Mouse (Mus musculus) thymus, postnatal 4 days (tissue): ENCODE data around the gene Olig2.
A peak's percentile ranks its signal among the peaks of the same experiment; 100 is the strongest.
"Not testable (repeated sequence)": the region's sequence is repeated elsewhere in the genome, so short reads cannot be mapped to it uniquely, and the experiment has no call there.

ENCODE experiments used
- DNase-seq: peaks from one replicate; pipeline ENCODE4 v3.0.0; 2021

Olig2 gene

GRCm38 (mm10) chr16:91226883-91227759 is 1.9 kb downstream of the Olig2 start:
- DNase-seq = peak; percentile 45

- no peak for DNase-seq
Measured at GRCm38 (mm10) chr16:91227760-91228043, 2.4 kb downstream of the Olig2 start.

GRCm38 (mm10) chr16:91228238-91229071 is 3.2 kb downstream of the Olig2 start:
- DNase-seq = peak; percentile 9

- DNase-seq = no peak
Measured at GRCm38 (mm10) chr16:91229072-91229348, 3.8 kb downstream of the Olig2 start.

GRCm38 (mm10) chr16:91229643-91230042 is 4.4 kb downstream of the Olig2 start:
- no peak for DNase-seq

- no peak for DNase-seq
Measured at GRCm38 (mm10) chr16:91231781-91232469, 6.7 kb downstream of the Olig2 start.

GRCm38 (mm10) chr16:91232470-91233240 is 7.4 kb downstream of the Olig2 start:
- DNase-seq = no peak

DNA sequence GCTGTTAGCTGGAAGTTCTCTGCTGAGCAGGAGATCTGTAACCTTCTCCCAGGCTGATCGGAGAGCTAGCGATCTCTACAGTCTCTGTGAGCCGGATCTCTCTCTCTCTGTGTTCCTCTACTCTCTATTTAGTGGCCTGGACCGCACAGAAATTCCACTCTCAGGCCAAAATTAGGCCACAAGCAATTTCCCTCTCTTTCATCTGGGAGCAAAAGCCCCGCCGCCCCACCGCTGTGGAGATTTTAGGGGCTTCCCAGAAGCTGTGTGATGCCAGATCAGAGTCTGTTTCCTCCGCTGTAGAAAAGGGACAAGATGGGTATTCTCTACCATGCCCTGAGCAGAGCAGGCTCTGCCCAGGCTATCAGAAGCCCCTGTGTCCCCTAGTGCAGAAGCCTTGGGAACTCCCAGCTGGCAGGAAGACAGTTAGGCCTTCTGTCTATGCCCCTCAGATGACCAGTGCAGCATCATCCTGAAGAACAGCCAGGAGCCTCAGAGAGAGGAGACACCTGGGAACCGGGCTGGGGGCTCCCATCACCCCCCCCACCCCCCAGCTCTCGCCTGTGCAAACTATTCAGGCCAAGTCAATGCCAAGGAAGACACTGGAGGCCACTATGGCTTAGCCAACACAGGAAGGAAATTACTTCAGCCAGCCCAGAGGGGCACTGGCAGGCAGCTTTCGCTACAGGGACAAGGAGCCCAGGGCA is 8.1 kb downstream of the Olig2 start:
- DNase-seq = no peak

- no peak for DNase-seq
Measured at GRCm38 (mm10) chr16:91239024-91239423, 13.8 kb downstream of the Olig2 start.

DNA sequence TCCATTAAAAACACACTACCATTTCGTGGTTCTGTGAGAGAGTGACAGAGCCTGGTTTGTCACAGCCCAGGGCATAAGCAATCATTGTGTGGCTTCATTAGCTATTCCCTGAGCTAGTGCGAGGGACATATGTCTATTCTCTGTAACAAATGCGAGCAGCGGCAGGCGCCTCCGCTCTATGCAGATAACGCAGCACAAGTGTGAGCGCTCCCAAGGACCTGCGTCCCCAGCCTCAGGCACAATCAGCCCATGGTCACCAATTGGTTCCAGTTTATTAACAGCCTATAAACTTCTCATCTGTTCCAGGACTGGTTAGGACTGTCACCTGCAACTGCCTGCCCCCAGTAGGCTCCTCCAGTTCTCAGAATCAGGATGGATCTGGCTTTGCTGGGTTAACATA is 21.0 kb downstream of the Olig2 start:
- DNase-seq = no peak

DNA sequence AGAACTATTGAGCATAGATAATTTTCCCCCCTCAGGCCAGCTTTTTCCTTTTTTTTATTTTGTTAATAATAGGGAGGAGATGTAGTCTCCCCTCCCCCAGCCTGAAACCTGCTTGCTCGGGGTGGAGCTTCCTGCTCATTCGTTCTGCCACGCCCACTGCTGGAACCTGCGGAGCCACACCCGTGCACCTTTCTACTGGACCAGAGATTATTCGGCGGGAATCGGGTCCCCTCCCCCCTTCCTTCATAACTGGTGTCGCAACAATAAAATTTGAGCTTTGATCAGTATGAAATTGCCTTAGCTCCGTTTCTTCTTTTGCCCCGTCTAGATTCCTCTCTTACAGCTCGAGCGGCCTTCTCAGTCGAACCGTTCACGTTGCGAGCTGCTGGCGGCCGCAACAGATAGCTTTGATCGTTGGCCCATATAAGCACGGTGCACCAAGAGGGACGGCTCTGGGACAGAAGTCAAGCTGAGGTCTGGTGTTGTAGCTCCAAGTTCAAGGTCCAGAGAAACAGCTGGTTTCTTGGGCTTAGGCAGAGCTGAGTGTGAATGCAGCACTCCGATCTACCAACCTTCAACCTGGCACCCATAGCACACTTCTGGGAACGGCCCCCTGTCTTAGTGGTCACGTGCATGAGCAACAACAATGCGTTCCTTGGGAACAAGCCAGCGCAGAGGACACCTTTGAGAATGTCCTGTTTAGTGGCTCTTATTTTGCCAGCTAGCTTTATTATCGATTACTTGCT is 30.3 kb downstream of the Olig2 start:
- DNase-seq = not testable (repeated sequence)

GRCm38 (mm10) chr16:91258956-91259355 is 33.7 kb downstream of the Olig2 start:
- DNase-seq = no peak

DNA sequence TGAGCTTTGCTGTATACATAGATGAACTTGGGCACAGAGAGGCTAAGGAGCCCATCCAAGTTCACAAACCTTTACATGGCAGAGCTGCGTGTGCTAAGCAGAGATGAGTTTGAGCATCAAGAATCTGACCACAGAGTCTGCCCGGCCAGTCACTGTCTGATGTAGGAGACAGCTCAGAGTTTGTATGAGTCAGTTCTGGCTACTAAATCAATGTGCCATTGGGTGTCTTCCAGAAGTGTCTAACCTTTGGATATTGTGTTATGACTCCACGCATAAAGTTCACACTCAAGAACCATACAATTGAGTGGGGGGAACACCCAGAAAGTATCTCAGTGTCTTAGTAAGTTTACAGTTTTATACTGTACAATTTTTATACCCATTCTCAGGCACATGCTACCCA is 35.6 kb downstream of the Olig2 start:
- no peak for DNase-seq

GRCm38 (mm10) chr16:91262467-91263220 is 37.4 kb downstream of the Olig2 start:
- DNase-seq = no peak

DNA sequence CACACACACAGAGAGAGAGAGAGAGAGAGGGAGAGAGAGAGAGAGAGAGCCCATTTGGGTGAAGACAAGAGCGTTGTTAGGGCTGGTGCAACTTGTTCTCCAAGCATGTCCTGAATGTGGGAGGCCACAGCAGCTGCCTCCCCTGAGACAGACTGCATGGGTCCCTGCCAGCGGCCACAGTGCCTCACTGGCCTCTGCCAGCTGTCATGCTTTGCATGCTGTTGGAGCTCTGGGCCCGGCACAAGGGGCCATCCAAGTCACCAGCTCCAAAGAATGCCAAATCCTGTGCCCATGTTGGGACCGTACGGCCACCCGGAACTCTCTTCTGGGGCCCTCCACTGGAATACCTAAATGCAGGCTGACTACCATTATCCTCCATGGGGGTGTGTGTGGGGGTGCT is 40.7 kb downstream of the Olig2 start:
- DNase-seq = no peak

DNA sequence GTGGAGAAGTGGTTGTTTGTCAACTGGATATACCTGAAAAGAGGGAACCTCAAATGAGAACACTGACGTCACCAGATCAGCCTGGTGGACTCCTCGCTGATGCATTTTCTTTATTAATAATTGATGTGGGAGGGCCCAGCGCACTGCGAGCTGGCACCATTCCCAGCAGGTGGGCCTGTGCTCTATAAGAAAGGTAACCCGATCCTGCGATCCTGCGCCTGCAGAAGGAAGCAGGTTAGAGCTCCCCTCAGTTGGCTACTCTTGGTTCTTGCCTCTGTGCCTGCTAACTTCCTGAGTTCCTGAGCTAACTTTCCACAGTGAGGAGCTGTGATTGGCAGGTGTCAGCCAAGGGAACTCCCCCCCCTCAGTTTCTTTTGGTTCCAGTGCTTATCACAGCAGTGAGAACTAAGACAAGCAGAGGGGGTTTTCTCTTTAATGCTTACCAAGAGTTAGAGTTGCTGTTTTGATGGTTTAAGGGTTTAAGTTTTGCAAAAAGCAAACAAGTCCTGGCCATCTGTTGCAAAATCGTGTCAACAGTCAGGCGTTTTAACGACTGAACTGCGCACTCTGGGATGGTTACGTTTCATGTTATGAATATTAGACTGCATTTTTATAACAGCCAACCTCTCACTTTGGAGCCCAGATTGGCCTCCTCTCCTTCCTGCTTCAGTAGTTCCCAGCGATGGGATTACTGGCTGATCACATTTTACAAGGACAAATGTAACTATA is 43.6 kb downstream of the Olig2 start:
- no peak for DNase-seq

DNA sequence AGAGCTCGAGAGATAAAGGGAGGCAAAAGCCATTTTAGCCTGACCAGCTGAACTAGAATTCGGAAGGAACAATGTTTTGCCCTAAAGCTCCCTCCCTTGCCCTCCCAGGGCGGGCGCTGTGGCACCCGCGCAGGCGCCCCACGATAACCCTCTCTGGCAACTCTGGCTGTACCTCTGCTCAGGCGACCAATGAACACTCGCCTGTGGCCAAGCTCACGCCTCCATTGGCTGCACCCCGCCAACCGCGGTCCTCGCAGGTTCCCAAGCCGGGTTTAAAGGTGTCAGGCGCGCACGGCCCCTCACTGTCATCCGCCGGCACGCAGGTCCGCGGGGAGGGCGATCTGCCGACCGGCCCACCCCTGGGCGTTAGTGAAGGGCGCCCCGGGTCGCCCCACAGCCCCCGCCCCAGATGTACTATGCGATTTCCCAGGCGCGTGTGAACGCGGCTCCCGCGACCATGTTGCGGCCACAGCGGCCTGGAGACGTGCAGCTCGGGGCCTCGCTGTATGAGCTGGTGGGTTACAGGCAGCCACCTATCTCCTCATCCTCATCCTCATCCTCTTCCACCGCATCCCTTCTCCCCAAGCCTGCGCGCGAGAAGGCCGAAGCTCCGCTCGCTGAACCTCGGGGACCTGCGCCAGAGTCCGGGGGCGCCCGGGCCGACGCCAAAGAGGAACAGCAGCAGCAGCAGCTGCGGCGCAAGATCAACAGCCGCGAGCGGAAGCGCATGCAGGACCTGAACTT is 44.4 kb downstream of the Olig2 start, which contains the start of gene Olig1:
Olig1 (plus strand) TSS at position 305 of the 744 bp plus-strand sequence.
- peak; percentile 15 for DNase-seq

DNA sequence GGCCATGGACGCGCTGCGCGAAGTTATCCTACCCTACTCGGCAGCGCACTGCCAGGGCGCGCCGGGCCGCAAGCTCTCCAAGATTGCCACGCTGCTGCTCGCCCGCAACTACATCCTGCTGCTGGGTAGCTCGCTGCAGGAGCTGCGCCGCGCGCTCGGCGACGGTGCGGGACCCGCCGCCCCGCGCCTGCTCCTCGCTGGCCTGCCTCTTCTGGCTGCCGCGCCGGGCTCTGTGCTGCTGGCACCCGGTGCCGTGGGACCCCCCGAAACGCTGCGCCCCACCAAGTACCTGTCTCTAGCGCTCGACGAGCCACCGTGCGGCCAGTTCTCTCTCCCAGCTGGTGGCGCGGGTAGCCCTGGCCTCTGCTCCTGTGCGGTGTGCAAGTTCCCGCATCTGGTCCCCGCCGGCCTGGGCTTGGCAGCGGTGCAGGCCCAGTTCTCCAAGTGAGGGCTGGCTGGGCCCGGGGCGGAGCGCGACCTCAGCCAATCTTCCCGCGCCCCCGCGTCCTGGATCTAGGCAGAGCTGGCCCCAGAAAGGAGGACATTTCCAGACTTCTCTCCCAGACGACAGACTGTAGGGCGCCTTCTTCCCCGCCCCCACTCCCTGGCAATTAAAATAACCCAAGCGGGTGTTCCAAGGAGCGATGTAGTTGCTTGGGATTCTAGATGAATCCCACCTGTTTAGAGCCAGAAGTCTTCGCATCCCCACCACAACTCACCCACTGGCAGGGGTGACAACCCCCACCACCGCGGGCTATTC is 45.1 kb downstream of the Olig2 start:
- DNase-seq = peak; percentile 26
